Mouse (Mus musculus) intestine, embryonic 14.5 days (tissue): Measurements from ENCODE around the gene Stpg3. TPM values are rescaled to one million over a fixed set of nuclear protein-coding genes. Genes with fewer than 3 reads are reported as not detected.

Source experiments
- ATAC-seq: fragments of 200-750 bp; cut with Nextera tagmentation; replicated peaks from 2 replicates; pipeline ENCODE4 v1.8.0; 2017; ENCODE audit warnings: low read depth, moderate number of reproducible peaks, moderate TSS enrichment, moderate library complexity; ENCODE audit not compliant: low FRiP score, low TSS enrichment
- DNase-seq: peaks from one replicate; pipeline ENCODE4 v3.0.0-alpha.2; 2018; ENCODE audit warnings: low spot score
- H3K27ac ChIP-seq: fragments of 300-500 bp; sonication (generic); 2 replicates; pipeline ENCODE4 v1.5.1; 2014; ENCODE audit warnings: low read depth, mild to moderate bottlenecking, control low read depth
- H3K27me3 ChIP-seq: fragments of 300-500 bp; sonication (generic); replicated peaks from 2 replicates; pipeline ENCODE4 v1.6.1; 2014; ENCODE audit warnings: low read length, control low read depth; ENCODE audit not compliant: control insufficient read depth, insufficient read depth
- H3K36me3 ChIP-seq: fragments of 300-500 bp; sonication (generic); 2 replicates; pipeline ENCODE4 v1.6.1; 2014; ENCODE audit warnings: low read length, control low read depth; ENCODE audit not compliant: control insufficient read depth, insufficient read depth
- H3K4me1 ChIP-seq: fragments of 300-500 bp; sonication (generic); replicated peaks from 2 replicates; pipeline ENCODE4 v1.6.1; 2014; ENCODE audit warnings: low read length, control low read depth, mixed read lengths; ENCODE audit not compliant: control insufficient read depth, insufficient read depth
- H3K4me2 ChIP-seq: fragments of 300-500 bp; sonication (generic); 2 replicates; pipeline ENCODE4 v1.6.1; 2014; ENCODE audit warnings: low read length
- H3K4me3 ChIP-seq: fragments of 300-500 bp; sonication (generic); 2 replicates; pipeline ENCODE4 v1.5.1; 2014; ENCODE audit warnings: low read depth, low read length, control low read depth, mixed read lengths
- H3K9ac ChIP-seq: fragments of 300-500 bp; sonication (generic); 2 replicates; pipeline ENCODE4 v1.6.1; 2014; ENCODE audit warnings: mild to moderate bottlenecking, low read length
- H3K9me3 ChIP-seq: fragments of 300-500 bp; sonication (generic); 2 replicates; pipeline ENCODE4 v1.6.1; 2016; ENCODE audit warnings: low read length, control low read depth; ENCODE audit not compliant: control insufficient read depth
- WGBS: fragments of 180-500 bp; shearing (Covaris S2); extraction: QIAGEN DNeasy Blood & Tissue Kit; methylation state at CpG from one replicate; pipeline ENCODE4 v1.1.7; 2014; 5-methylcytosine and 5-hydroxymethylcytosine counted together
- polyA plus RNA-seq: library from polyadenylated mRNA; unstranded; fragments of >200 nt; fragmentation: Nextera tagmentation; extraction: Ambion mirVana; gene quantifications from 2 replicates; pipeline ENCODE4 v1.2.1, GENCODE M21; 2014

The Stpg3 gene
- polyA plus RNA-seq, 1 experiment from 2014 or later: 0.18 TPM

GRCm38 (mm10) chr2:25230581-25230980 is 16.1 kb upstream of the Stpg3 start:
- Histone ChIP-seq H3K4me1 (0 out of 2 replicates have a peak, but pooled peaks cover 2% of the 10 kb centered on the region), H3K4me2 (no peak overlapping the region), H3K36me3 (no peaks in the 10 kb centered on the region), H3K9ac (no peak overlapping the region), H3K27me3 (no peaks in the 10 kb centered on the region), H3K4me3 (no peak overlapping the region), H3K27ac (no peak overlapping the region), H3K9me3 (no peaks in the 10 kb centered on the region)
- 90% methylated on average over 7 of the region's 7 CpGs for WGBS
- ATAC-seq: no peak
- DNase-seq: no peak

GRCm38 (mm10) chr2:25229582-25229981 is 15.1 kb upstream of the Stpg3 start:
- H3K9ac ChIP-seq: no peak overlapping the region
- 0 out of 2 replicates have a peak, but pooled peaks cover 4% of the 10 kb centered on the region for H3K4me1 ChIP-seq
- no peaks in the 10 kb centered on the region for H3K27me3 ChIP-seq
- H3K4me3 ChIP-seq: no peak overlapping the region
- WGBS: 82% methylated on average over 5 of the region's 5 CpGs
- no peak overlapping the region for H3K4me2 ChIP-seq
- H3K36me3 ChIP-seq: no peaks in the 10 kb centered on the region
- no peak for ATAC-seq
- H3K27ac ChIP-seq: no peak overlapping the region
- H3K9me3 ChIP-seq: no peaks in the 10 kb centered on the region
- DNase-seq: no peak

DNA sequence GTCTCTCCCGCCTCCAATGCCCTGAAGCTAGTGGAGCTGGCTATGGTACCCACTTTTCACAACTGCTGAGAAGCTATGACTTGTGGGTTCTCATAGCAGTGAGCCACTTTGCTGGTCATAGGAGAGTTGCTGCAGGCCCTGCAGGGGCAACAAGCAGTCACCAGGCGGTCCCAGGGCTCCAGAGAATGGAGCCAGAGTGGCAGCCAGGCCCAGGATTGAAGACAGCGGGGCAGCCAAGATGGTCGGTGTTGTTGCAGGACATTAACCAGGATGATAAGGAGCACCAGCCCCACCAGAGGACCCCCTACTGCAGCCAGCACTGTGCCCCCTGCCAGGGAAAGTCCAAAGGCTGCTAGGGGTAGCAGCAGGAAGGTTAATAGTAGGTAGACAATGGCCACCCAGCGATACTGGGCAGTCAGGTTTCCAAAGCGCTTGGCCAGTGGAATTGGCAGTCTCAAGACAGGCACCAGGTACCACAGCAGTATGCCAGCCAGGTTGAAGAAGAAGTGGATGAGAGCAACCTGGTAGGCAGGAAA is 14.6 kb upstream of the Stpg3 start:
- 0 out of 2 replicates have a peak, but pooled peaks cover 4% of the 10 kb centered on the region for H3K4me1 ChIP-seq
- H3K36me3 ChIP-seq: no peaks in the 10 kb centered on the region
- no peaks in the 10 kb centered on the region for H3K9me3 ChIP-seq
- H3K27ac ChIP-seq: no peak overlapping the region
- no peaks in the 10 kb centered on the region for H3K27me3 ChIP-seq
- H3K4me2 ChIP-seq: peak overlapping the region; percentile 42; the same call in 1 of the 2 replicates
- H3K4me3 ChIP-seq: peak overlapping the region; percentile 11; the same call in 1 of the 2 replicates
- H3K9ac ChIP-seq: no peak overlapping the region
- no peak for ATAC-seq
- DNase-seq: no peak
- 69% methylated on average over 6 of the region's 6 CpGs for WGBS

DNA sequence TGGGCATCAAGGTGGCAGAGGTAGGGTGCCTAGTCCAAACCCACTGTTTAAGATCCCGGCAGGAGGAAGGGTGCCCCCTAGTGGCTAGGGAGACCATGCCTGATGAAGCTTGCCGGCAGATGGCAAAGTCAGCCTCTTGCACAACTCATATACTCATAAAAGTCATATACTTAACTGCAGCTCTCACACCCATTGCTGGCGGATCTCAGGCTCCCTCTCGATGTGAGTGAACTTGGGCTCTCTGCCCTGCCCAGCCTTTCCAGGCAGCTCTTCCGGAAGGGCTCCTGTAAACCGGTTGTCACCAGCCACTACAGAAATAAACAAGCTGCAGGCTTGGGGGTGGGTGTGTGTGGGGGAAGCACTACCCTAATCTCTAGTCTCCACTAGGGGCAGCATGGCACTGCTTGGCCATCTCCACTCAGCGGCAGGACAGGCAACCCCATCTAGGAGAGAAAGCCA is 14.0 kb upstream of the Stpg3 start:
- H3K9me3 ChIP-seq: no peaks in the 10 kb centered on the region
- peaks cover 7% of the 10 kb centered on the region for H3K4me1 ChIP-seq
- H3K4me3 ChIP-seq: peak overlapping the region; percentile 11; the same call in 1 of the 2 replicates
- no peaks in the 10 kb centered on the region for H3K36me3 ChIP-seq
- ATAC-seq: no peak
- peak overlapping the region; percentile 42 for H3K4me2 ChIP-seq
- WGBS: under 1% methylated on average over 7 of the region's 7 CpGs
- peak overlapping the region; percentile 65; the same call in 1 of the 2 replicates for H3K27ac ChIP-seq
- no peak overlapping the region for H3K9ac ChIP-seq
- DNase-seq: peak; percentile 87
- H3K27me3 ChIP-seq: no peaks in the 10 kb centered on the region

DNA sequence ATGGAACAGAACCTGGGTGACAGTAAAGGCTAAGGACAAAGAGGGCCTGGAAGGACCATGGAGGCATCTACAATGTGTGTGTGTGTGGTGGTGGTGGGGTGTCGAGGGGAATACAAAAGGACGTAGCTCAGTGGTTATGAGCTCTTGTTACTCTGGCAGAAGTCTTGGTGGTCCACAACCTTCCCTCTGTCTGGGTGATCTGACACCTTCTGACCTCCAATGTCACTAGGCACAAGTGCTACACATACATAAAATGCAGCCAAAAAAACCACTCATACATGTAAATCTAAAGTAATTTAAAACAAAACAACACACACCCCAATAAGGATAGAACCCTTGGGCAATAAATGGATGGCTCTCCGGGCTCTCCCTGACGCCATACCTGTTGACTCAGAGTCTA is 13.0 kb upstream of the Stpg3 start:
- no peak overlapping the region for H3K4me3 ChIP-seq
- no peak overlapping the region for H3K27ac ChIP-seq
- H3K9ac ChIP-seq: no peak overlapping the region
- peaks cover 9% of the 10 kb centered on the region for H3K4me1 ChIP-seq
- DNase-seq (no peak), ATAC-seq (no peak)
- H3K27me3 ChIP-seq: no peaks in the 10 kb centered on the region
- H3K4me2 ChIP-seq: no peak overlapping the region
- 92% methylated on average over 4 of the region's 4 CpGs for WGBS
- H3K36me3 ChIP-seq: no peaks in the 10 kb centered on the region
- H3K9me3 ChIP-seq: no peaks in the 10 kb centered on the region

DNA sequence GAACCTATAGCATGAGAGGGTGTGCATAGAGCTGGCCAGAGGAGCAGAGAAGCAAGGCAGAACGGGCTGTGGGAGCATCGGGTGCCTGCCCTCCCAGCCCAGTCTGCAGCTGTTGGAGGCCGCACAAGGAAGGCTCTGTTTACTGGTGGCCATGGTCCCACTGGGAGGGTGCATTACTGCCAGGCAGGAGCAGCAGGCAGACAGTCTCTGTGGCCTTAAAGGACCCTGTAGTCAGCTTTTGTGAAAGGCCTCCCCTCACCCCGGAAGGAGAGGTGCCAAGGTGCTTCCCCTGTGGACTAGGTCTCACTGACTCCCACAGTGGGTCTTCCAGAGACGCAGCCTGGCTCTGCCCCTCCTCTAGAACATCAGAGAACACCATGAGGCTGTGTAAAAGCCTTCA is 12.4 kb upstream of the Stpg3 start:
- Histone ChIP-seq H3K4me3 (no peak overlapping the region), H3K36me3 (peaks cover 2% of the 10 kb centered on the region; the same call in 1 of the 2 replicates), H3K9ac (no peak overlapping the region), H3K4me2 (no peak overlapping the region), H3K27me3 (no peaks in the 10 kb centered on the region), H3K27ac (no peak overlapping the region), H3K9me3 (no peaks in the 10 kb centered on the region), H3K4me1 (peaks cover 9% of the 10 kb centered on the region)
- no peak for ATAC-seq
- no peak for DNase-seq
- WGBS: 82% methylated on average over 5 of the region's 5 CpGs

DNA sequence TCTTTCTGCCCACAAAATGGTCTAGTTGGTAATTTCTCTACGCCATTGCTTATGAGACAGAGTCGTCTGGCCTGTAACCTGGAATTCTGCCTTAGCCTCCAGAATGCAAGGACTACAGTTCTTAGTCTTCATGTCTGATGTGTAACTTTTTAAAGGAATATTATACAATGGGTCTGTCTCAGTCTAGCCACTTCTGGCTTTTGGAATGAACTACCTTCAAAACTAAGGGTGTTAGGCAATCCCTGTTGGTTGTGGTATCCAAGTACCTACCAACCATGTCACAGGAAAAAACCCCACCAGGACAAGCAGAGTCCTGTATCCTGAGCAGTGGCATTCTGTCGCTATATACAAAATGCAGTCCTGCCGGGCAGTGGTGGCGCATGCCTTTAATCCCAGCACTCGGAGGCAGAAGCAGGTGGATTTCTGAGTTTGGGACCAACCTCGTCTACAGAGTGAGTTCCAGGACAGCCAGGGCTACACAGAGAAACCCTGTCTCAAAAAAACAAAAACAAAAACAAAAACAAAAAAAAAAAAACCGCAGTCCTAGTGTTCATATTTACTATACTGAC is 11.5 kb upstream of the Stpg3 start:
- H3K4me2 ChIP-seq: peak overlapping the region; percentile 58
- no peaks in the 10 kb centered on the region for H3K9me3 ChIP-seq
- peak overlapping the region; percentile 50 for H3K9ac ChIP-seq
- peaks cover 9% of the 10 kb centered on the region; the same call in 1 of the 2 replicates for H3K36me3 ChIP-seq
- 75% methylated on average over 8 of the region's 8 CpGs for WGBS
- no peaks in the 10 kb centered on the region for H3K27me3 ChIP-seq
- ATAC-seq: no peak
- H3K4me1 ChIP-seq: peaks cover 9% of the 10 kb centered on the region
- peak overlapping the region; percentile 93 for H3K27ac ChIP-seq
- no peak overlapping the region for H3K4me3 ChIP-seq
- no peak for DNase-seq

DNA sequence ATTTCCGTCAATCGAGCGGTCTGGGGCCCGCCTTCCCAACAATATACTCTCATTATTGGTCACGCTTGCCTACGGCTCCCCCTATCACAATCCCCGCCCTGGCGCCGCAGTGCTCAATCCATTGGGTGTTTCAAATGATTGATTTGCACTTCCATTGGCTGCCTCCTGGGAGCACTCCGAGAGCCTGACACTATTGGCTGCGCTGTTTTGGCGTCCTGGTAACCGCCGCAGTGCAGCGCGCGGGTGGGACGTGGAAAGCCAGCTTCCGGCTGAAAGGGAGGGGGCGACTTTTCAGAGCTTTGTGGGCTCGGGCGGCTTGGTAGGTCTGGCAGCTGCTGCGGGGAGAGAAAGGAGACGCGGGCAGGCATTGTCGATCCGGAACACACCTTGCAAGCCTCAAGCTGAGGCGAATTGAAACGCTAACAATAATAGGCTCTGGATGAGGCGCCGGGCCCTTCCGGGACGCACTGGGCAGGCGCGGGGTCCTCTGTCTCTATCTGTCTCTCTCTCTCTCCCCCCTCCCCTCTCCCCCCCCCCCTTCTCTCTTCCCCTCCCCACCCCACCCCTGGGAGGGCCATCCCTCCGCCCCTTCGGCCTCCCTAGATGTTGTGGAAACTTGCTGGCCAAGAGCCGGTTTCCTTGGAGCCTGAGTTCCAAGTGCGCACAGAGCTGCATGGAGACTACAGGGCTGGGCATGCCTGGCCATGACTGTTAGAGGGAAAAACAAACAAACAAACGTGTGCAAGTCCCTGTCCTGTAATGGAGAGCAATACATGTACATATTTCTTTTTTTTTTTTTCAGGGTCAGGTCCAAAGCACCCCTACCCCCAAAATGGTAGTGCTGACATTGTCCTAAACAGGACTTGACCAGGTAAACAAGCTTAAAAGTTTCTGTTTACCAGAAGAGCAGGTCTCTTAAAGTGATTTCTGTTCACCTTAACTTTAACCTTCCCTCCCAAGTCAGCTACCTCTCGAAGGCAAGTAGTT is 10.6 kb upstream of the Stpg3 start:
- peak overlapping the region; percentile 58 for H3K4me2 ChIP-seq
- H3K27ac ChIP-seq: peak overlapping the region; percentile 94
- H3K4me3 ChIP-seq: peak overlapping the region; percentile 88
- H3K9me3 ChIP-seq: no peaks in the 10 kb centered on the region
- ATAC-seq (peak; percentile 97), DNase-seq (peak; percentile 97)
- H3K36me3 ChIP-seq: peaks cover 9% of the 10 kb centered on the region; the same call in 1 of the 2 replicates
- peaks cover 9% of the 10 kb centered on the region for H3K4me1 ChIP-seq
- peak overlapping the region; percentile 50 for H3K9ac ChIP-seq
- H3K27me3 ChIP-seq: no peaks in the 10 kb centered on the region
- 2% methylated on average over 41 of the region's 41 CpGs for WGBS
